Mouse (Mus musculus) kidney, embryonic 14.5 days (tissue): ENCODE measurements around the gene Gatad2a. TPM values are rescaled to one million over a fixed set of nuclear protein-coding genes. Genes with fewer than 3 reads are reported as not detected.

ENCODE experiments used
- ATAC-seq: fragments of 200-750 bp; cut with Nextera tagmentation; 2 replicates; pipeline ENCODE4 v1.8.0; 2017; ENCODE audit warnings: moderate number of reproducible peaks, mild to moderate bottlenecking, moderate TSS enrichment, moderate library complexity; ENCODE audit not compliant: low FRiP score, low TSS enrichment
- H3K27ac ChIP-seq: fragments of 300-500 bp; sonication (generic); 2 replicates; pipeline ENCODE4 v1.5.1; 2014; ENCODE audit warnings: low read depth, mild to moderate bottlenecking, low read length, moderate library complexity, mixed read lengths
- H3K27me3 ChIP-seq: fragments of 300-500 bp; sonication (generic); 2 replicates; pipeline ENCODE4 v1.6.1; 2014; ENCODE audit warnings: mild to moderate bottlenecking, low read length; ENCODE audit not compliant: control insufficient read depth, insufficient read depth
- H3K36me3 ChIP-seq: fragments of 300-500 bp; sonication (generic); 2 replicates; pipeline ENCODE4 v1.6.1; 2014; ENCODE audit warnings: low read length, mixed read lengths; ENCODE audit not compliant: control insufficient read depth, insufficient read depth
- H3K4me1 ChIP-seq: fragments of 300-500 bp; sonication (generic); 2 replicates; pipeline ENCODE4 v1.6.1; 2014; ENCODE audit warnings: low read length, mixed read lengths; ENCODE audit not compliant: control insufficient read depth, insufficient read depth
- H3K4me2 ChIP-seq: fragments of 300-500 bp; sonication (generic); replicated peaks from 2 replicates; pipeline ENCODE4 v1.6.1; 2014; ENCODE audit warnings: low read depth, mild to moderate bottlenecking, low read length
- H3K4me3 ChIP-seq: fragments of 300-500 bp; sonication (generic); 2 replicates; pipeline ENCODE4 v1.5.1; 2014; ENCODE audit warnings: mild to moderate bottlenecking, low read length
- H3K9ac ChIP-seq: fragments of 300-500 bp; sonication (generic); 2 replicates; pipeline ENCODE4 v1.6.1; 2014; ENCODE audit warnings: low read depth, mild to moderate bottlenecking, low read length, moderate library complexity
- H3K9me3 ChIP-seq: fragments of 300-500 bp; sonication (generic); 2 replicates; pipeline ENCODE4 v1.6.1; 2016; ENCODE audit warnings: low read length; ENCODE audit not compliant: control insufficient read depth
- WGBS: fragments of 180-500 bp; shearing (Covaris S2); extraction: QIAGEN DNeasy Blood & Tissue Kit; methylation state at CpG from one replicate; pipeline ENCODE4 v1.1.7; 2014; 5-methylcytosine and 5-hydroxymethylcytosine counted together
- polyA plus RNA-seq: library from polyadenylated mRNA; unstranded; fragments of >200 nt; fragmentation: Nextera tagmentation; extraction: Ambion mirVana; gene quantifications from 2 replicates; pipeline ENCODE4 v1.2.1, GENCODE M21; 2014

The Gatad2a gene
- polyA plus RNA-seq = 42.1 and 59.0 TPM in 2 replicates

DNA sequence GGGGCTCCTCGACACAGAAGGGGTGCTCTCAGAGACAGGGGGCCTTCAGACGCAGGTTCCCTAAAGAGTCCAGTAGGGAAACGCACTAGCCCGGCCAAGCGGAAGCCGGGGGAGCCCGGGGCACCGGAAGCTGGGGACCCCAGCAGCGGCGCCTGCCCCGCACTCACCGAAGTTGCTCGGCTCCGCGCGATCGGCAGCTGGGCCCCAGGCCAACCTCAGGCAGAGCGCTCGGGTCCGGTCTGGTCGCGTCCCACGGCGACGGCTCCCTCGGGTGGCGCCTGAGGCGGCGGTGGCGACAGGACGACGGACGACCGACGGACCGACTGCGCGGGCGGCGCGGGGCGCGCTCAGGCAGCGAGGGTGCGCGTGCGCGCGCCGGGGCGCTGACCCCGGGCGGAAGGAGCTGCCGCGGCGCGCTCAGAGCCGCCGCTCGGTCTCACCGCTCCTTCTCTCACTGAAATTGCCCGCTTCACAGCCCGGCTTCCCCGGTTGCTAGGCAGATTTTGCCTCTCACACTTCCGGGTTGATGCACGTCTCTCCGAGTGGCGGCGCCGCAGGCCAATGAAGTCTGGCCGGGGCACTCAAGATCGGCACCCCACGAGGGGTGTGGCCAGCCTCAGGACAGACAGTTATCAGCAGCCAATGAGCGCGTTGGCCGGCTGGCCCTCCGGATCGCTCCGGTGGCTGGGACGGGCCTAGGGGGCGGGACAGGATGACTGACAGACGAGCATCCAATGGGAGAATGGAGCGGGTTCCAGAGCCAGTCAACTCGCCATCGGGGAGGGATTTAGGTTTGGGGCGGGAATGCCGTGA, at the start of gene Gatad2a:
Gatad2a (minus strand) TSS at position 609 of the 813 bp plus-strand sequence.
- Histone ChIP-seq H3K27ac (peak within 1 kb of the TSS; percentile 88), H3K9me3 (no peaks in the 10 kb centered on the region), H3K36me3 (no peaks in the 10 kb centered on the region; the same call in 1 of the 2 replicates), H3K4me1 (peaks cover 4% of the 10 kb centered on the region; the same call in 1 of the 2 replicates), H3K9ac (peak within 1 kb of the TSS; percentile 83), H3K4me3 (peak within 1 kb of the TSS; percentile 79), H3K4me2 (peak within 1 kb of the TSS; percentile 88), H3K27me3 (no peaks in the 10 kb centered on the region)
- under 1% methylated on average over 84 of the region's 87 CpGs for WGBS
- peak; percentile 99 for ATAC-seq

DNA sequence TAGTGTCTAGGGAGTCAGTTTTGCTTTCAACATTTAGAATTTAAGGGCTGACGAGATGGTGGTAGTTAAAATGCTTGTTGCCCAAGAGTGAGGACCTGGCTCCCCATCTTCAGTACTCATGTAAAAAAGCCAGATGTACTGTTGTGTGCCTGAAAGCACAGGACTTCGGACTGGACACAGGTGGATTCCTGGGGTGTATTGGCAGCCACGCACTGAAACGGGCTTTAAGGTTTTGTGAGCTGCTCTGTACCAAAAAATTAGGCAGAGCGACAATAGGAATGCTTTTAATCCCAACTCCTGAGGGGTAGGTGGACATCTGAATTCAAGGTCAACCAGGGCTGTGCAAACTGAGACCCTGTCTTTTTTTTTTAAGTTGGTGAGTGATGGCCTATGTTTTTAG, 47.8 kb upstream of the Gatad2a start:
- 91% methylated on average over 5 of the region's 5 CpGs for WGBS
- no peaks in the 10 kb centered on the region for H3K27me3 ChIP-seq
- no peak for ATAC-seq
- no peak overlapping the region; the same call in 1 of the 2 replicates for H3K9ac ChIP-seq
- peak overlapping the region; percentile 68 for H3K4me2 ChIP-seq
- H3K9me3 ChIP-seq = no peaks in the 10 kb centered on the region
- no peak overlapping the region for H3K4me3 ChIP-seq
- H3K4me1 ChIP-seq = peaks cover 26% of the 10 kb centered on the region; the same call in 1 of the 2 replicates
- H3K36me3 ChIP-seq = peaks cover 8% of the 10 kb centered on the region
- H3K27ac ChIP-seq = no peak overlapping the region

DNA sequence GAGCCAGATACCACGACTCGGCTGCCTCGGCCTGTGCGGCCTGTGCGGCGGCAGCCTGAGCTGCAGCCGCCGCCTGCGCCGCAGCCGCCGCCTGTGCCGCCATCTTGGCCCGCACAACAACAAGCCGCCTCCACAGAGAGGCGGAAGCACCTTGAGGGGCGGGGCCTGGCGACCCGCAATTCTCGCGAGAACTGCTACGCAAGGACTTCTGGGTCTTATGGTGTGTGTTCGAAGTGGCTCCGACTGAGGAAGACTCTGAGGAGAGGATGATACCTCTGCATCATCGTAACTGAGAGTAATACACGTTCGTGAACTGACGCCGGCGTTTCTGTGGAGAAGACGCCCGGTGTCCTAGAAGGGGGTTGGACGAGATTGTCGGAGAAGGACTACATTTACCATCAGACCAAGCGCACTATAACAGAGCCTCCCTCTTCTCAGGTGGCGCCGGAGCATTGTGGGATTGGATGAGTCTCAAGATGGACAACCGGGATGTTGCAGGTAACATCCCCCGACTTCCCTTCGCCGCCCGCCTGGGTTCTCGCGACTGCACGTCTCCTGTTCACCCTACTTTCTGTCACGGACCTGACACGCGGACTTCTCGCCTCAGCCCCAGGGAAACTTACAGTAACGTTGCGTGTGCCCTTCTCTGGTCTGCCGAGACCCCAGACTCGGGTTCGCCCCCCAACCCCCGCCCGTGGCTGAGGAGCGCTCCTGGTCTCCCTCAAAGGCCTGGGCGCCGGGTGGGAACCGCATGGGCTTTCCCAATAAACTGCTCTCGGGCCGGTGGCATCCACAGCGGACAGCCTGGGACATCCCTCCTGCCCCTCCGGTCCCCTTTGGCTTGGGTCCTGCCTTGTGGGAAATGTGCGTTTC, 46.6 kb upstream of the Gatad2a start, which contains the start of the genes Mau2 and Sugp1:
Mau2 (minus strand) TSS at position 152 of the 873 bp plus-strand sequence.
Sugp1 (plus strand) TSS at position 231 of the 873 bp plus-strand sequence.
- peak within 1 kb of the TSS; percentile 93 for H3K4me2 ChIP-seq
- peak within 1 kb of the TSS; percentile 96 for H3K9ac ChIP-seq
- ATAC-seq = peak; percentile 96
- H3K36me3 ChIP-seq = no peaks in the 10 kb centered on the region
- H3K9me3 ChIP-seq = no peaks in the 10 kb centered on the region
- H3K4me1 ChIP-seq = peaks cover 26% of the 10 kb centered on the region; the same call in 1 of the 2 replicates
- H3K27ac ChIP-seq = no peak within 1 kb of the TSS; the same call in 1 of the 2 replicates
- WGBS = 1% methylated on average over 65 of the region's 65 CpGs
- H3K4me3 ChIP-seq = peak within 1 kb of the TSS; percentile 100
- no peaks in the 10 kb centered on the region for H3K27me3 ChIP-seq

DNA sequence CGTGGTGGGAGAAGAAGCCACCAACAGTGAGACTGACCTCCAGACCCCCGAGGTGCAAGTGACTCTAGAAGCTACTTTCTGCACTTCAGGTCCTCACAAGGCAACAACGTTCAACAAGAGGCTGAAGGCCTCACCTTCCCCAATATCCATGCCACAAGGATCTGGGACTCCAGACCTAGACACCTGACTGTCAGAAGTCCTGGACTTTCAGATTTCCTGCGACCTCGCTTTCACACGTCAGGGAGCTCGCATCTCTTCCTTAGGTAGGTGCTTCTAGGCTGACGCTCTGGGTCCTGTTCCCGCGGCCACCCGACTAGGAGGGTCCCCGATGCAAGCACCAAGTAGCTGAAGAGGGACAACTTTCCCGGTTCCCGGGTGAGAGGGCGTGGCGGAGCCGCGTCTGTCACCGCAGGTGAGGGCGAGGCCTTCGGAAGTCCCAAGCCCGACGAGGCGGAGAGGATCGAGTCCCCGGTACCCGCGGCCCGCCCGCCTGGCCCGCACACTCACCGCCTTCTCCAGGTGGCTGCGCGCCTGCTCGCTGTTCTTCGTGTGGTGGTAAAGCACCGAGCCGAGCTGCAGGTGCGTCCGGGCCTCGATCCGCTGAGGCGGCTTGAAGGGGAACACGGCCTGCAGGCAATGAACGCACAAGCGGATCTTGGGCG, 45.8 kb upstream of the Gatad2a start:
- H3K27me3 ChIP-seq = no peaks in the 10 kb centered on the region
- peak overlapping the region; percentile 96 for H3K9ac ChIP-seq
- H3K36me3 ChIP-seq = no peaks in the 10 kb centered on the region
- peaks cover 26% of the 10 kb centered on the region; the same call in 1 of the 2 replicates for H3K4me1 ChIP-seq
- under 1% methylated on average over 45 of the region's 47 CpGs for whole genome bisulfite sequencing
- peak overlapping the region; percentile 93 for H3K4me2 ChIP-seq
- peak; percentile 44 for ATAC-seq
- no peak overlapping the region for H3K27ac ChIP-seq
- H3K4me3 ChIP-seq = peak overlapping the region; percentile 100
- no peaks in the 10 kb centered on the region for H3K9me3 ChIP-seq

DNA sequence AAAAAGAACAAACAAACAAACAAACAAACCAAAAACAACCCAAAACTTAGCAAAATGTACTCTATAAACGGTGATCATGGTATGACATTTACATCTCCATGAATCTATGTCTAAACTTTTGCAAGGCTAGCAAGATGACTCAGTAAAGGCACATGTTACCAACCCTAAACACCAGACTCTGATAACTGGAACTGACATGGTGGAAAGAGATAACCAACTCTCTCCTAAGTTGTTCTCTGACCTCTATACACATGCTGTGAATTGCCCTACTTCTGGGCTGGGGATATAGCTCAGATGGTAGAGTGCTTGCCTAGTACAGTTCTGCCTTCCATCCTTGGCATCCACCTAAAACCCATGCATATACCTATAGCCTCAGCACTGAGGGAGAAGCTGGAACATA, 41.8 kb upstream of the Gatad2a start:
- no peak overlapping the region for H3K9ac ChIP-seq
- H3K27me3 ChIP-seq = no peaks in the 10 kb centered on the region
- no peak overlapping the region for H3K4me3 ChIP-seq
- WGBS = 90% methylated on average over 1 of the region's 1 CpGs
- H3K27ac ChIP-seq = no peak overlapping the region
- no peak overlapping the region for H3K4me2 ChIP-seq
- H3K4me1 ChIP-seq = peaks cover 19% of the 10 kb centered on the region; the same call in 1 of the 2 replicates
- no peaks in the 10 kb centered on the region for H3K9me3 ChIP-seq
- H3K36me3 ChIP-seq = no peaks in the 10 kb centered on the region; the same call in 1 of the 2 replicates
- ATAC-seq = no peak

DNA sequence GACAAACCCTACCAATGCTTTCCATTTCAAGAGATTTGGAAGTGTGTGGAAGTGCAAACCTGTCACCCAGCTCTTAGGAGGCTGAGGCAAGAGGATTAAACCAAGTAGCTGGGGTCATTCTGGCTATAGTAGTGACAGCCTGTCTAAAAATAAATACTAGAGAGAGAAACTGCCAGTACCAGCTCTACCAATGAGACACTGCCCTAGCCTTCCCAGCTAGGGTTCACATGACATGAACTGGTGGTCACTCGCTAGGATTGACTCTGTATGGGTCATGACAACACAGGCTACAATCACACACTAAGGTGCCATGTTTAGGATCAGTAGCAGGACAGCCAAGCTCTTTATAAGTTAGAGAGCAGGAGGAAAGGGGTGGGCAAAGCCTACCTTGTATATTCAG, 34.1 kb upstream of the Gatad2a start:
- Histone ChIP-seq H3K4me1 (no peaks in the 10 kb centered on the region), H3K27ac (no peak overlapping the region), H3K4me3 (no peak overlapping the region), H3K36me3 (peaks cover 67% of the 10 kb centered on the region), H3K9ac (no peak overlapping the region), H3K4me2 (no peak overlapping the region), H3K27me3 (no peaks in the 10 kb centered on the region), H3K9me3 (no peaks in the 10 kb centered on the region)
- no peak for ATAC-seq
- WGBS = 95% methylated on average over 1 of the region's 1 CpGs

DNA sequence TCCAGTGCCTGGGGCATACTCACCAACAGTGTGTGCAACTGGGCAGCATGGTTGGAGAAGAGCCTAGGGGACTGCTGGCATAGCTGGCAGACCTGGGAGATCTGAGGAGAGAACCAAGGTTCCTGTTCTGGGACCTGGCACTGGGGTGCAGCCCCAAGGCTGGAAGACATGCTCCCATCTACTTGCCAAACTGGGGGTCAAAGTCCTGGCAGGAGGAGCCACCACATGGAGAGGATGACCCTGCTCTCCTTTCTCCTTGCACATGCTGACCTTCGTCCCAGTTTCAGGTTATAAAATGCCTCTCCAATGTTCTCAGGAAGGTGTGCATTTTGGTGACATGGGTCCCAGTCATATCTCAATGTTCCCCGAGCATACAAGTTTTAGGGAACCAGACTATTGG, 30.0 kb upstream of the Gatad2a start:
- 100% methylated on average over 2 of the region's 2 CpGs for WGBS
- Histone ChIP-seq H3K4me3 (no peak overlapping the region), H3K4me1 (no peaks in the 10 kb centered on the region), H3K27me3 (no peaks in the 10 kb centered on the region), H3K27ac (no peak overlapping the region), H3K9ac (no peak overlapping the region), H3K9me3 (no peaks in the 10 kb centered on the region), H3K36me3 (peaks cover 95% of the 10 kb centered on the region), H3K4me2 (no peak overlapping the region)
- no peak for ATAC-seq

DNA sequence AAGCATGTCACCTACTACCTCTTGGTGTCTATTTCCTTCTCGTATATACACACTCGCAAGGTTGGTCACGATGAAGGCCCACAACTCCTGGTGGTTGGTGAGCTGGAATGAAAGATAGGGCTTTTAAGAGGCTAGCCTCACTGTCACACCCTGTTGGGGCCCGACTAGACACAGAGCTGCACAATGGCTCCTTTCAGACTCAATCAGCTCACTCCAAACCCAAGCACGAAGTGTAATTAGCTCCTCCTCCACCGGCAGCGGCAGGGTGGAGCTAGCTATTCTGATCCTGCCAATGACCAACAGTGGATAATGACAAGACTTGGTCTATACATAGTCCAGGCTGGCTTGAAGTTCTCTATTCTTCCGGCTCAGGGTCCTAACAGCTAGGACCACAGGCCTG, 27.4 kb upstream of the Gatad2a start:
- ATAC-seq = no peak
- Histone ChIP-seq H3K27me3 (no peaks in the 10 kb centered on the region), H3K27ac (no peak overlapping the region), H3K4me3 (no peak overlapping the region), H3K9ac (no peak overlapping the region), H3K4me2 (no peak overlapping the region), H3K36me3 (peaks cover 100% of the 10 kb centered on the region), H3K9me3 (no peaks in the 10 kb centered on the region), H3K4me1 (no peaks in the 10 kb centered on the region)
- WGBS = 93% methylated on average over 8 of the region's 8 CpGs
